Mouse (Mus musculus): ENCODE data around the gene Bbip1. TPM values are rescaled to one million over a fixed set of nuclear protein-coding genes. Genes with fewer than 3 reads are reported as not detected.

Bbip1 gene
- polyA plus RNA-seq, 1 experiment from 2014 or later = 134 TPM

DNA sequence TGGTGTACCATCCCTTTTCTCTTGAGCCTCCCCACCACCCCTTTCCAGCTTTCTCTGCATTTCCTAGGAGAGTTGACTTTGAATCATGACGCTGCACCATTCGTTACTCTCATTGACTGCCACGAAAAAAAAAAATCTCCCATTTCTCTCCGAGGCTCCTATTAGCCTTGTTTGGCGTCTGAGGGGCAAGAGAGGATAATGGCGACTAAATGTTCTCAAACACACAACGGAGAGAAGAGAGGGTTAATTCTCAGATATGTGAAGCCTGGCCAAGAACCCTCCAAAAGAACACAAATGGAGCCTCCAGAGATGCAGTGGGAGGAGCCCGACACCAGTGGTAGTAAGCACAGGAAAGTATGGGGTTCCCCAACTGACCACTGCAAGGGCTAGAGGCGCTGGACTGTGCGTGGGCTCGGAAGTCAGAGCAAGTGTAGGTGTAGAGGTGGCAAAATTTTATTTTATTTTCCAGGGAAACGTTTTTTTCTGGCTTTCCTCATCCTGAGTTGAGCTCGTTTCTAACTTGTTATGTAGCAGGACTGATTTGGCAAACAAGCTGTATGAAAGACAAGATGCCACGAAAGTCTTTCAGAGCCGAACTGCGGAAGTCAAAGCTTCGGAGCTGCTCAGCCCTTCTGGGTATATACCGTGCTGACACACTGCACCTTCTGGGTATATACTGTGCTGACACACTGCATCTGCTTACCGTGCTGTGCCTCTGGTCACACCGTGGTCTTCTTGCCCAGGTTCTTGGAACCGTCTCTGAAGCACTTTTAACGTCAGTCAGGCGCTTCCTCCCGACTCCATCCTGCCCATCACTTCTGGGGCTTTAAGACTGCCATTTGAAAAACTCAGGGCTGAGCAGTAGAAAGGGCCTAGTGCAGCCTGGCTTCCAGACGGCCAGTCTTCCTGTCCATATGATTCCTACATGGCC lies 45.2 kb downstream of the Bbip1 start:
- 86% methylated on average over 25 of the region's 25 CpGs for WGBS
- no peak overlapping the region for H3K27ac ChIP-seq (replicated peaks; ENCODE audit: low read depth, low read length)
- H3K9me3 ChIP-seq (ENCODE audit: control insufficient read depth, low read length) = no peaks in the 10 kb centered on the region
- H3K4me3 ChIP-seq (replicated peaks; ENCODE audit: low read depth, low read length) = no peak overlapping the region
- H3K4me1 ChIP-seq (ENCODE audit: control insufficient read depth, insufficient read depth, low read length) = peaks cover 4% of the 10 kb centered on the region; the same call in 1 of the 2 replicates
- ATAC-seq (ENCODE audit: low FRiP score, low TSS enrichment) (no peak), DNase-seq (no peak)
- H3K36me3 ChIP-seq (ENCODE audit: control insufficient read depth, insufficient read depth, low read length) = no peaks in the 10 kb centered on the region
- H3K4me2 ChIP-seq (ENCODE audit: low read length) = no peak overlapping the region
- no peak overlapping the region for H3K9ac ChIP-seq (replicated peaks; ENCODE audit: low read length)
- no peaks in the 10 kb centered on the region for H3K27me3 ChIP-seq (ENCODE audit: control insufficient read depth, insufficient read depth, low read length)

GRCm38 (mm10) chr19:53898498-53898897 lies 45.9 kb downstream of the Bbip1 start:
- H3K4me2 ChIP-seq (ENCODE audit: low read length) = no peak overlapping the region
- no peaks in the 10 kb centered on the region for H3K27me3 ChIP-seq (ENCODE audit: control insufficient read depth, insufficient read depth, low read length)
- WGBS = 72% methylated on average over 4 of the region's 4 CpGs
- no peaks in the 10 kb centered on the region for H3K9me3 ChIP-seq (ENCODE audit: control insufficient read depth, low read length)
- no peak overlapping the region for H3K9ac ChIP-seq (replicated peaks; ENCODE audit: low read length)
- H3K4me1 ChIP-seq (ENCODE audit: control insufficient read depth, insufficient read depth, low read length) = peaks cover 4% of the 10 kb centered on the region; the same call in 1 of the 2 replicates
- H3K4me3 ChIP-seq (replicated peaks; ENCODE audit: low read depth, low read length) = no peak overlapping the region
- DNase-seq = no peak
- no peak for ATAC-seq (ENCODE audit: low FRiP score, low TSS enrichment)
- H3K36me3 ChIP-seq (ENCODE audit: control insufficient read depth, insufficient read depth, low read length) = no peaks in the 10 kb centered on the region
- no peak overlapping the region for H3K27ac ChIP-seq (replicated peaks; ENCODE audit: low read depth, low read length)

- no peak overlapping the region for H3K4me2 ChIP-seq (ENCODE audit: low read length)
- no peak overlapping the region for H3K9ac ChIP-seq (replicated peaks; ENCODE audit: low read length)
- H3K4me3 ChIP-seq (replicated peaks; ENCODE audit: low read depth, low read length) = no peak overlapping the region
- DNase-seq = no peak
- 75% methylated on average over 5 of the region's 5 CpGs for WGBS
- H3K27me3 ChIP-seq (ENCODE audit: control insufficient read depth, insufficient read depth, low read length) = no peaks in the 10 kb centered on the region
- H3K4me1 ChIP-seq (ENCODE audit: control insufficient read depth, insufficient read depth, low read length) = peaks cover 4% of the 10 kb centered on the region; the same call in 1 of the 2 replicates
- H3K36me3 ChIP-seq (ENCODE audit: control insufficient read depth, insufficient read depth, low read length) = no peaks in the 10 kb centered on the region
- no peaks in the 10 kb centered on the region for H3K9me3 ChIP-seq (ENCODE audit: control insufficient read depth, low read length)
- no peak for ATAC-seq (ENCODE audit: low FRiP score, low TSS enrichment)
- H3K27ac ChIP-seq (replicated peaks; ENCODE audit: low read depth, low read length) = no peak overlapping the region
These were observed 46.4 kb downstream of the Bbip1 start for GRCm38 (mm10) chr19:53898046-53898445.

DNA sequence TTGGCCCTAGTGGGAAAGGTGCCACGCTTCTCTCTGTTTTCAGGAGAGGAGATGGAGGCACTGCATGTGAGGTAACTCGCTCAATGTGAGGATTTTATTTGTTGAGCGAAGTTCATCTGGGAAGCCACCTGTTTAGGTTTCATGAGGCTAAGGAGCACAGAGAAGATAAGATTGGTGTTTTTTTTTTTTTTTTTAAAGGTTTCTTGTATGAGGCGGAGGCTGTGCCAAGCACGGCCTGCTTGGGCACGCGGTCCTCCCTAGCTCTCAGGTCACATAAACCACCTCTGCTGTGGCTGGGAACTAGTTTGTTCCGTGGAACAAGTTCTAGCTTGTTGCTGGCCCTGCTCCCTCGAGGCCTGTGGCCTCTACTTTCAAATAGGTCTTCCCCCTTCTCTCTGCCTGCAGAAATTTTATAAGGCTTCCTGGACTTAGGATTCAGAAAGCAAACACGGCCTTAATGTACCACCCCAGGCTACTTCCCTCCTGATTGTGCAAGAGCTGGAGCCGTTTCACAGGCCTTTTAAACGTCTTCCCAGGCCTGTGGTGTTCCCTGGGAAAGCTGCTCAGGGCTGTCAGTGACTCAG lies 49.8 kb downstream of the Bbip1 start:
- WGBS = 82% methylated on average over 12 of the region's 12 CpGs
- no peak overlapping the region for H3K9ac ChIP-seq (replicated peaks; ENCODE audit: low read length)

DNA sequence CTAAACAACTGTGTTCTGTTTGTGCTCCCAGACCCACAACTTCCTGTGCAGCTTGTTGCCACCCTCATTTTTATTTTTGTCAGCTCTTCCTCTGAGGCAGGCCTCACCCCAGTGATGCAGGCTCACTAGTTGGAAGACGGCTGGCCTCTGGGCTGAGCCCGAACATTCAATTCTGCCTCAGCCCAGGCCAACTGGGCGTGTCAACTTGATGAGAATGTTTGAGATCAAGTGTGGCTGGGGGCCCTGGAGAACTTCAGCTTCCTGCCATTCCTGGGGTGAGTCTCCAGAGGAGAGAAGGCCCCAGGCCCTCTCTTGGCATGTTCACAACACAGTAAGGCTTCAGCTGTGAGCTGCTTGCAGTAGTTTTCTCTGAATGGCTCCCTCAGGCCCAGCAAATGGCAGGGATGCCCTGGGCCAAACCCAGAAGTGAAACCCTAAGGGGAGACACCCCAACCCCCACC lies 50.7 kb downstream of the Bbip1 start:
- WGBS = 82% methylated on average over 3 of the region's 3 CpGs
- Histone ChIP-seq H3K4me3 (replicated peaks; ENCODE audit: low read depth, low read length) (no peak overlapping the region), H3K27me3 (ENCODE audit: control insufficient read depth, insufficient read depth, low read length) (no peaks in the 10 kb centered on the region), H3K9ac (replicated peaks; ENCODE audit: low read length) (no peak overlapping the region), H3K4me1 (ENCODE audit: control insufficient read depth, insufficient read depth, low read length) (no peaks in the 10 kb centered on the region), H3K9me3 (ENCODE audit: control insufficient read depth, low read length) (no peaks in the 10 kb centered on the region), H3K4me2 (ENCODE audit: low read length) (no peak overlapping the region), H3K36me3 (ENCODE audit: control insufficient read depth, insufficient read depth, low read length) (no peaks in the 10 kb centered on the region), H3K27ac (replicated peaks; ENCODE audit: low read depth, low read length) (no peak overlapping the region)
- DNase-seq = no peak
- no peak for ATAC-seq (ENCODE audit: low FRiP score, low TSS enrichment)

More for the DNA sequence above, 49.8 kb downstream of the Bbip1 start:
- no peak overlapping the region for H3K27ac ChIP-seq (replicated peaks; ENCODE audit: low read depth, low read length)
- H3K4me1 ChIP-seq (ENCODE audit: control insufficient read depth, insufficient read depth, low read length) = no peaks in the 10 kb centered on the region
- H3K4me3 ChIP-seq (replicated peaks; ENCODE audit: low read depth, low read length) = no peak overlapping the region
- no peaks in the 10 kb centered on the region for H3K9me3 ChIP-seq (ENCODE audit: control insufficient read depth, low read length)
- no peaks in the 10 kb centered on the region for H3K36me3 ChIP-seq (ENCODE audit: control insufficient read depth, insufficient read depth, low read length)
- DNase-seq (no peak), ATAC-seq (ENCODE audit: low FRiP score, low TSS enrichment) (no peak)
- no peak overlapping the region for H3K4me2 ChIP-seq (ENCODE audit: low read length)
- H3K27me3 ChIP-seq (ENCODE audit: control insufficient read depth, insufficient read depth, low read length) = no peaks in the 10 kb centered on the region

GRCm38 (mm10) chr19:53892838-53893359 lies 51.5 kb downstream of the Bbip1 start:
- Histone ChIP-seq H3K9me3 (ENCODE audit: control insufficient read depth, low read length) (no peaks in the 10 kb centered on the region), H3K4me2 (ENCODE audit: low read length) (no peak overlapping the region), H3K4me3 (replicated peaks; ENCODE audit: low read depth, low read length) (no peak overlapping the region), H3K27ac (replicated peaks; ENCODE audit: low read depth, low read length) (no peak overlapping the region), H3K9ac (replicated peaks; ENCODE audit: low read length) (no peak overlapping the region), H3K36me3 (ENCODE audit: control insufficient read depth, insufficient read depth, low read length) (no peaks in the 10 kb centered on the region), H3K27me3 (ENCODE audit: control insufficient read depth, insufficient read depth, low read length) (no peaks in the 10 kb centered on the region), H3K4me1 (ENCODE audit: control insufficient read depth, insufficient read depth, low read length) (no peaks in the 10 kb centered on the region)
- WGBS = 79% methylated on average over 9 of the region's 9 CpGs
- ATAC-seq (ENCODE audit: low FRiP score, low TSS enrichment) = no peak
- no peak for DNase-seq

DNA sequence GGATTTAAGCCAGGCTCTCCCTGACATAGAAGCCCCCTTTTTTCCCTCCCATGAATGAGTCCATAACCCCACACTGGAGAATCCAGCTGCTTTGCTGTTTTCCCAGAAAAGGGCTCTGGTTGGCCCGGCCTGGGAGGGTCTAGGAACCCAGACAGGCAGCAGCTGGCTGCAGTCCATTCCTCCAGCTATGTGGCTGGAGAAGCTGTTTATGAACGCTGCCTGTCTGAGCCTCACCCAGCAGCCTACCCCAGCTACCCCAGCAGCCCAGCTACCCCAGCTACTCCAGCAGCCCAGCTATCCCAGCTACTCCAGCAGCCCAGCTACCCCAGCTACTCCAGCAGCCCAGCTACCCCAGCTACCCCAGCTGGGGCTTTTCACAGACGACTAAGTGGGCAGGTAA lies 52.4 kb downstream of the Bbip1 start, which contains the start of gene Pdcd4:
Gene Pdcd4 (plus strand): TSS at position 171 of the 400 bp plus-strand sequence.
- Histone ChIP-seq H3K4me3 (replicated peaks; ENCODE audit: low read depth, low read length) (no peak within 1 kb of the TSS), H3K9ac (replicated peaks; ENCODE audit: low read length) (no peak within 1 kb of the TSS), H3K4me2 (ENCODE audit: low read length) (no peak within 1 kb of the TSS), H3K36me3 (ENCODE audit: control insufficient read depth, insufficient read depth, low read length) (no peaks in the 10 kb centered on the region), H3K4me1 (ENCODE audit: control insufficient read depth, insufficient read depth, low read length) (no peaks in the 10 kb centered on the region), H3K27me3 (ENCODE audit: control insufficient read depth, insufficient read depth, low read length) (no peaks in the 10 kb centered on the region), H3K27ac (replicated peaks; ENCODE audit: low read depth, low read length) (no peak within 1 kb of the TSS), H3K9me3 (ENCODE audit: control insufficient read depth, low read length) (no peaks in the 10 kb centered on the region)
- ATAC-seq (ENCODE audit: low FRiP score, low TSS enrichment) (no peak), DNase-seq (no peak)
- WGBS = 59% methylated on average over 3 of the region's 3 CpGs

DNA sequence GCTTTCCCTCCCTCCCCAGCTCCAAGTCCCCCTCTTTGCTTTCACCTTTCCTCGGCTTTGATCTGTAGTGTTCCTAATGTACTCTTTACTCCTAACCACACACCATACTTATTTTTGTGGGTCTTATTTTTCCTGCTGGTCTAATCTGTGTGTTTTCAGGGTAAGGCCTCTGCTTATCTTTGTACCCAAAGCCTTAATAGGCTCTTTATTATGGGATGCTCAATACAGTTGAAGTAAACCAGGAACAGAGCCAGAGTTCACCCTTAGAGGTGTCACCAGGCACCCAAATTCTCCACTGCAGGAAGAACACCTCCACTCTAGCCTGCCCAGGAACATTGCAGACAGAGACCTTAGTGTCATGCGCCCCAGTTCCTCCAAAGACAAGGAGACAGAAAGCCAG lies 52.9 kb downstream of the Bbip1 start:
- Histone ChIP-seq H3K9me3 (ENCODE audit: control insufficient read depth, low read length) (no peaks in the 10 kb centered on the region), H3K4me3 (replicated peaks; ENCODE audit: low read depth, low read length) (no peak overlapping the region), H3K36me3 (ENCODE audit: control insufficient read depth, insufficient read depth, low read length) (no peaks in the 10 kb centered on the region), H3K27ac (replicated peaks; ENCODE audit: low read depth, low read length) (no peak overlapping the region), H3K4me1 (ENCODE audit: control insufficient read depth, insufficient read depth, low read length) (no peaks in the 10 kb centered on the region), H3K4me2 (ENCODE audit: low read length) (no peak overlapping the region), H3K9ac (replicated peaks; ENCODE audit: low read length) (no peak overlapping the region), H3K27me3 (ENCODE audit: control insufficient read depth, insufficient read depth, low read length) (no peaks in the 10 kb centered on the region)
- no peak for DNase-seq
- no peak for ATAC-seq (ENCODE audit: low FRiP score, low TSS enrichment)
- WGBS = 94% methylated on average over 2 of the region's 2 CpGs
